Mouse (Mus musculus): Measurements from ENCODE around the gene Olfr48. TPM values are rescaled to one million over a fixed set of nuclear protein-coding genes. Genes with fewer than 3 reads are reported as not detected.

The Olfr48 gene
- total RNA-seq (2017), result not detected in 2 replicates

GRCm38 (mm10) chr2:89848105-89848504 is at the start of gene Olfr48:
Gene Olfr48 (minus strand): TSS chr2:89848205.
- ATAC-seq (ENCODE audit: extremely low read depth, insufficient number of reproducible peaks, low FRiP score, poor library complexity, severe bottlenecking), result no peak

GRCm38 (mm10) chr2:89878137-89878536 is 30.1 kb upstream of the Olfr48 start, which contains the start of gene Olfr1257:
Gene Olfr1257 (plus strand): TSS chr2:89878437.
- ATAC-seq (ENCODE audit: extremely low read depth, insufficient number of reproducible peaks, low FRiP score, poor library complexity, severe bottlenecking), result no peak

DNA sequence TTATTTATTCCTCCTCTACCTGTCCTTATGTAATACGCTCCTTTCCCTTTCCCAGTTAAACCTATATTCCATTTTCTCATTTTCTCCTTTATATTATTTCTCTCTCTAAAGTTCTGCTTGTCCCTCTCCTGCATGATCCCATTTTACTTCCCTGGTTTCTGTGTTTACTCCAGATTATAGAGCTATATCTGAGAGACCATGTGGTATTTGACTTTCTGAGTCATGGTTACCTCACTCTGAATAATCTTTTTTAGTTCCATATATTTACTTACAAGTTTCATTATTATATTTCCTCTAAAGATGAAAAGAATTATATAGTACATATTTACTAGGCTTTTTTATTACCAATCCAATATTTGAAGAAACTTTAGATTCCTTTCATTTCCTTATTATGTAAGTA is 1.2 kb upstream of the Olfr48 start:
- no peak for ATAC-seq (ENCODE audit: extremely low read depth, insufficient number of reproducible peaks, low FRiP score, poor library complexity, severe bottlenecking)

DNA sequence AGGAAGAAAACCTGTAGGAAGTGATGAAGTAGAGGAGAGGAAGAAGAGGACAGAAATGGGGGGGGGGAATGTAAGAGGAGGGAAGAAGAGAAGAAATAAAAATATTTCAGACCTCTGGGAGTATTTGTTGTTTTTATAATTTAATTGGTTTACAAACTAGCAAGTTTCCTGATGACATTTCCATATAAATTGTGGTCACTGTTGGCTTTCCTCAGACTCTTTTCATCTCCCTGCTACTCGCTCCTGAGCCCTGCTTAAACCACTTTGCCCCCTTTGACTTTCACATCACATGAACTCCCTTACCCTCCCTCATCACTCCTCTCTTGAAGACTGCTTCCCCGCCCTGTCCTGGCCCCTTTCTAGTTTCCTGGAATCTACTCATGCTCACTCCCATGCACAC is 6.5 kb downstream of the Olfr48 start, which contains the start of gene Olfr1256:
Olfr1256 (minus strand) TSS at position 101 of the 400 bp plus-strand sequence.
- no peak for ATAC-seq (ENCODE audit: extremely low read depth, insufficient number of reproducible peaks, low FRiP score, poor library complexity, severe bottlenecking)

DNA sequence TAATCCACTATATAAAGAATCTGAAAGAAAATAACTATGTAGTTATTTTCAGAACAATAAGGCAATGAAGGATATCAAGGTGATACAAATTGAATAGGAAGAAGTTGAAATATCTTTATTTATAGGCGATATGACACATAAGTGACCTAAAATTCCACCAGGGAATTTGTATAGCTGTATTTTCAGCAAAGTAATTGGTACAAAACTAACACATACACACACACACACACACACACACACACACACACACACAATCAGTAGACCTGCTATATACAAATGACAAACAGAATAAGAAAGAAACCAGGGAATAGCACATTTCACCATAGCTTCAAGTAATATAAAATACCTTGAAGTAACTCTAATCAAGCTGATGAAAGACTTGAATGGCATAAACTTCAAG is 27.8 kb downstream of the Olfr48 start:
- no peak for ATAC-seq (ENCODE audit: extremely low read depth, insufficient number of reproducible peaks, low FRiP score, poor library complexity, severe bottlenecking)

DNA sequence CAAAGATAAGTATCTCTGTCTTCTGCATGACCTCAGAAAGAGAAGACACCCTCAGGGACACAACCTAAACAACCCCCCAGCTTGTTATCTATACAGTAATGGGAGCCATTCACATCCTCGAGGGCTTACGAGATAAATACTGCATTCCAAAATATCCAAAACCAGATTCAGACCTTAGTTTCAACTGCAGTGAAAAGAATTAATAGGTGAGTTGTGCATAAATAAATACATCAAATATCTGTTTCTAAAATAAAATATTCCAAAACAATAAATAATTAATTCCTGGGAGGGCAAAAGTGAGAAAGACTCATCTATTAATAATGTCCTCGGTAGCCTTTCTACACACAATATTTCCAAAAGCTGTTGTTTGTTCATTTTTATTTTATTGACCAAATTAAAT is 36.3 kb downstream of the Olfr48 start, which contains the start of gene Olfr1255:
Olfr1255 (plus strand) TSS at position 301 of the 400 bp plus-strand sequence.
- ATAC-seq (ENCODE audit: extremely low read depth, insufficient number of reproducible peaks, low FRiP score, poor library complexity, severe bottlenecking), result no peak

DNA sequence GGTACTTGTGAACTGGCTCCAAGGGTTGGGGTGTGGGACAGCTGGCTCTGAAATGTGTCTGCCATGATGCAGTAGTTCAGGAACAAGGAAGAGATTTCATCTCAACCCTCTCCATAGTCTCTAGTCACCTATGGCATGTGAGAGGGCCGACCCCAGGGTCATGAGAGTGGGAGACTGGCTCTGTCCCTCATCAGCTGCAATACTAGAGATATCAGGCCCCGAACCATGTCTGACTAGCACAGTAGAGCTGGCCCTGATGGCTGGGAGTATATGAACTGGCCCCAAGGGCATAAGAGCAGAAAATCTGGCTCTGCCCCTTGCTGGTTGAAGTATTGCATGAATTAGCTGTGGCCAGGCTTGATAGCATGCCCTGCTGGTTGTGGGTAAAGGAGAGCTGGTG is 37.3 kb downstream of the Olfr48 start:
- no peak for ATAC-seq (ENCODE audit: extremely low read depth, insufficient number of reproducible peaks, low FRiP score, poor library complexity, severe bottlenecking)

DNA sequence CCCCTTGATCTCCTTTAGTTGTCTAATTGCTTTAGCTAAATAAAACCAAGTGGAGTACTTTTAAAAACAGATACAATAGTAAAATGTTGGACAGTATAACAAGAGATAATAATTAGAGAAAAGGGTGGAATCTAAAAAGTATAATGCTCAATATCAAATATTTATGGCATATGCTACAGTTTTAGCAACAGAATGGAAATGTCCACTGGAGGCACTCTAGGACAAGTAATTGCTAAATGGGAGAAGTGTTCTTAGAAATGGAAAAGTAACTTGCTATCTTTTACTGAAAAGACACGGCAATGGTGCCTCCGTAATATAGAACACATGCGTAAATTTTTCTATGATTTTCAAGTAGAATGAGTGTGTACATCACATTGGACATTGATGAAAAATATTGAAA is 48.4 kb downstream of the Olfr48 start:
- no peak for ATAC-seq (ENCODE audit: extremely low read depth, insufficient number of reproducible peaks, low FRiP score, poor library complexity, severe bottlenecking)

DNA sequence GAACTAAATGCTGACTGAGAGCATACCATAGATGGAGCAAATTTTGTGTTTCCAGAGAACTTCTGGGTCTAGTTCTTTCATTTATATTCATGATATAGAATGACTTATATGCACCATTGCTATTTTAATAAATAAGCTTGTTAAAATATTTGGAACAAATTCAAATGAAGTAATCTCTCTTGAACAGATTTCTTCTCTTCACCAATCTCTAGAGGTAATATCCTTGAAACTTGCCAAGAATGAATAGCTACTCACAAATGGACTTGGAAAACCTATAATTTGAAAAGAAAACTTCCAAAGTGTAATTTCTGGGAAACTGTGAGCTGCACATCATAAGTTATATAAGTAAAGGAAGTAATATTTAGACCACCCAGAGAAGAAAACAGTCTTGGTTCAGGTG is 54.5 kb downstream of the Olfr48 start, which contains the start of gene Olfr1254:
Olfr1254 (minus strand) TSS at position 101 of the 400 bp plus-strand sequence.
- ATAC-seq (ENCODE audit: extremely low read depth, insufficient number of reproducible peaks, low FRiP score, poor library complexity, severe bottlenecking), result no peak

Other genes with a start within 250 kb of the Olfr48 start
- 0.12 TPM in 1 of 2 replicates, not detected in the other for gene Olfr1247, start 234.1 kb downstream of the Olfr48 start, total RNA-seq (2017)
- gene Olfr1248, start 230.0 kb downstream of the Olfr48 start, total RNA-seq (2017), result not detected in 2 replicates
- gene Olfr1249, start 213.2 kb downstream of the Olfr48 start, total RNA-seq (2017), result not detected in 2 replicates
- gene Olfr1250, start 186.7 kb downstream of the Olfr48 start, total RNA-seq (2017), result 0.35 TPM in 1 of 2 replicates, not detected in the other
- gene Olfr1251, start 176.3 kb downstream of the Olfr48 start, total RNA-seq (2017), result not detected in 2 replicates
- gene Olfr1252, start 123.2 kb downstream of the Olfr48 start, total RNA-seq (2017), result 0.23 TPM in 1 of 2 replicates, not detected in the other
- gene Olfr1253, start 91.1 kb downstream of the Olfr48 start, total RNA-seq (2017), result 0.12 TPM in 1 of 2 replicates, not detected in the other
- gene Olfr1254, start 54.6 kb downstream of the Olfr48 start, total RNA-seq (2017), result not detected in 2 replicates
- gene Olfr1255, start 36.2 kb downstream of the Olfr48 start, total RNA-seq (2017), result not detected in 2 replicates
- not detected in 2 replicates for gene Olfr1256, start 6.7 kb downstream of the Olfr48 start, total RNA-seq (2017)
- not detected in 2 replicates for gene Olfr1257, start 30.2 kb upstream of the Olfr48 start, total RNA-seq (2017)
- gene Olfr1258, start 79.1 kb upstream of the Olfr48 start, total RNA-seq (2017), result not detected in 2 replicates
- gene Olfr1259, start 100.5 kb upstream of the Olfr48 start, total RNA-seq (2017), result not detected in 2 replicates
- gene Olfr1260, start 126.1 kb upstream of the Olfr48 start, total RNA-seq (2017), result not detected in 2 replicates
- not detected in 2 replicates for gene Olfr1261, start 143.0 kb upstream of the Olfr48 start, total RNA-seq (2017)
- not detected in 2 replicates for gene Olfr1262, start 151.9 kb upstream of the Olfr48 start, total RNA-seq (2017)
- gene Olfr1263, start 163.9 kb upstream of the Olfr48 start, total RNA-seq (2017), result not detected in 2 replicates
- gene Olfr1264, start 177.4 kb upstream of the Olfr48 start, total RNA-seq (2017), result not detected in 2 replicates
- gene Olfr1265, start 187.1 kb upstream of the Olfr48 start, total RNA-seq (2017), result not detected in 2 replicates
- gene Olfr140, start 215.4 kb upstream of the Olfr48 start, total RNA-seq (2017), result not detected in 2 replicates